Mouse (Mus musculus): ENCODE measurements around the gene Nup214. TPM values are rescaled to one million over a fixed set of nuclear protein-coding genes. Genes with fewer than 3 reads are reported as not detected.

The Nup214 gene
- total and polyA plus RNA-seq, 3 experiments = 13.9 to 106 (median 50.9) TPM

DNA sequence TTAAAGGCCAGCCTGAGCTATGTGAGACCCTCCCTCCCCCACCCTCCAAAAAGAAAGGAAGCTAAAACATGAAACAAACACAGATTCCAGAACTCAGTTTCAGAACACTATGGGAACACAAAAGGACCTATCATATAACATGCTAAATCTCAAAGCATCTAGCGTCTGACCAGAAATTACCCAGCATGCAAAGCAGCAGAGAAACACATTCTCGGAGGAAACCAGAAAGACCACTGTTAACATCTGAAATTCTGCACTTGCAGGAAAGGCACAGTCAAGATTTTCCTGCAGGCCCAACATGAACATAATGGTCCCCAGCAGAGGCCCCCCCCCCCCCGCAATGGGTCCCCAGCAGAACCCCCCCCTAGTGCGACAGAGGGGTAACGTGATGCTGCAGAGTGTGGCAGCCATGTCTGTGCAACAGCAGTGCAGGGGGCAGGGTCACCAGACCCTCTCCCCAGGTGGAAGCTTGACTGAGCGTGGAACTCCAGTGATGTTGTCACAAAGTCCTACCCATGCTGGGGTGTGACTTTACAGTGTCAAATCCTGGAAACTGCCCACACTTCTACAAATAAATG lies 86.1 kb downstream of the Nup214 start:
- in situ Hi-C loops (cut with MboI; ENCODE audit: low pct_ligation_motif_present, low pct_unique_long_range_greater_than_20kb, low sequenced_read_pairs) (no loop called here), dilution Hi-C loops (cut with MboI; ENCODE audit: extremely low pct_ligation_motif_present, extremely low pct_unique_long_range_greater_than_20kb, low sequenced_read_pairs) (no loop called here)
- Histone ChIP-seq H3K9me3 (replicated peaks; ENCODE audit: low read length) (no peaks in the 10 kb centered on the region), H3K27ac (ENCODE audit: insufficient read depth, low read depth) (no peak overlapping the region), H3K4me1 (ENCODE audit: control insufficient read depth in 1 of 2, insufficient read depth in 2 of 2) (peaks cover 0 to 15% of the 10 kb centered on the region in 2 experiments; a peak in 3 of 4 replicates), H3K4me2 (ENCODE audit: insufficient read depth, low read depth, poor library complexity, severe bottlenecking) (no peak overlapping the region), H3K9ac (ENCODE audit: insufficient read depth, low read depth) (no peak overlapping the region), H3K79me2 (replicated peaks; ENCODE audit: control insufficient read depth, extremely low read depth, insufficient read depth, poor library complexity, severe bottlenecking) (no peaks in the 10 kb centered on the region), H3K4me3 (replicated peaks in 1 of 3; ENCODE audit: low read depth in 2 of 3, low read length in 2 of 3, poor library complexity in 1 of 3) (no peak overlapping the region), H3K36me3 (replicated peaks in 1 of 2; ENCODE audit: control insufficient read depth in 1 of 2, insufficient read depth in 1 of 2, low read length in 1 of 2) (no peaks in the 10 kb centered on the region), H3K27me3 (replicated peaks) (peaks cover 10% of the 10 kb centered on the region)
- TF ChIP-seq RAD21 (IDR thresholded peaks at IDR 0.05; ENCODE audit: low read depth, low read length) (no peak), TBP (conservative IDR thresholded peaks at IDR 0.05; ENCODE audit: low read depth, low read length) (no peak), MAX (IDR thresholded peaks at IDR 0.05; ENCODE audit: low read length) (no peak), ETS1 (conservative IDR thresholded peaks at IDR 0.05; ENCODE audit: low read depth, low read length) (no peak), JUN (IDR thresholded peaks at IDR 0.05; ENCODE audit: insufficient read depth, low read depth, low read length) (no peak), SMC3 (IDR thresholded peaks at IDR 0.05; ENCODE audit: low read depth, low read length) (no peak), ZNF384 (IDR thresholded peaks at IDR 0.05; ENCODE audit: low read depth, low read length) (no peak), MAZ (IDR thresholded peaks at IDR 0.05; ENCODE audit: low read depth, low read length) (no peak), ZC3H11A (IDR thresholded peaks at IDR 0.05; ENCODE audit: low read depth, low read length) (no peak), EP300 (IDR thresholded peaks at IDR 0.05; ENCODE audit: low read length) (no peak), USF2 (conservative IDR thresholded peaks at IDR 0.05; ENCODE audit: low read depth, low read length) (no peak), JUND (conservative IDR thresholded peaks at IDR 0.05; ENCODE audit: low read depth, low read length) (no peak), IRF4 (IDR thresholded peaks at IDR 0.05; ENCODE audit: low read depth, low read length) (no peak), PAX5 (IDR thresholded peaks at IDR 0.05; ENCODE audit: low read length) (no peak), POLR2AphosphoS2 (IDR thresholded peaks at IDR 0.05; ENCODE audit: low read depth, low read length) (no peak)
- DNase-seq (ENCODE audit: extremely low read depth) = no peak

DNA sequence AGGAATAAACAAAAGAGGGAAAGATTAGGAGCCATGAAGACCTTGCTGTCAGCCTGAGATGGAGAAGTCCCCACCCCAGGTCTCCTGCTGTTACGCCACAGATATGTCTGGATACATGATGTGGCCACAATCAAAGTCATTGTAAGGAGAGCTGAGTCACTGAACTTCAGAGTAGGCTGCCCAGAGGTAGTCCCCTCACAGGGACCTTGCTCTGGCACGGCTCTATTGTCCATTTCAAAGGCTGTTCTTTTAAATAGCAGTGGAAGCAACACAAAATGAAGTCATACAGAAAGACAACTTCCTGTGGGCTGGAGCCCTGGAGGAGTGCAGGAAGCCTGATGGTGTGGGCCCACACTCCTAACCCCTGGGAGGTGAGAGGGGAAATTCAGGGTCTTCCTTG lies 87.0 kb downstream of the Nup214 start:
- no peak overlapping the region for H3K4me3 ChIP-seq (replicated peaks in 1 of 3; ENCODE audit: low read depth in 2 of 3, low read length in 2 of 3, poor library complexity in 1 of 3)
- no peak overlapping the region for H3K27ac ChIP-seq (ENCODE audit: insufficient read depth, low read depth)
- H3K36me3 ChIP-seq (replicated peaks in 1 of 2; ENCODE audit: control insufficient read depth in 1 of 2, insufficient read depth in 1 of 2, low read length in 1 of 2) = no peaks in the 10 kb centered on the region
- dilution Hi-C loops (cut with MboI; ENCODE audit: extremely low pct_ligation_motif_present, extremely low pct_unique_long_range_greater_than_20kb, low sequenced_read_pairs) = no loop called here
- peaks cover 10% of the 10 kb centered on the region for H3K27me3 ChIP-seq (replicated peaks)
- peaks cover 0 to 22% of the 10 kb centered on the region in 2 experiments; a peak in 3 of 4 replicates for H3K4me1 ChIP-seq (ENCODE audit: control insufficient read depth in 1 of 2, insufficient read depth in 2 of 2)
- TF ChIP-seq ETS1 (conservative IDR thresholded peaks at IDR 0.05; ENCODE audit: low read depth, low read length) = no peak
- no peak overlapping the region for H3K9ac ChIP-seq (ENCODE audit: insufficient read depth, low read depth)
- in situ Hi-C loops (cut with MboI; ENCODE audit: low pct_ligation_motif_present, low pct_unique_long_range_greater_than_20kb, low sequenced_read_pairs) = no loop called here
- no peaks in the 10 kb centered on the region for H3K79me2 ChIP-seq (replicated peaks; ENCODE audit: control insufficient read depth, extremely low read depth, insufficient read depth, poor library complexity, severe bottlenecking)
- DNase-seq (ENCODE audit: extremely low read depth) = no peak
- H3K4me2 ChIP-seq (ENCODE audit: insufficient read depth, low read depth, poor library complexity, severe bottlenecking) = no peak overlapping the region
- no peaks in the 10 kb centered on the region for H3K9me3 ChIP-seq (replicated peaks; ENCODE audit: low read length)

All from CH12.LX (cell line).